8 mouse cellular contexts compared by ENCODE assay signal in genomic region chr10:81568381-81569191, GRCm38 (mm10). TPM values are rescaled to one million over a fixed set of nuclear protein-coding genes. Genes with fewer than 3 reads are reported as not detected.
DNase-seq lines count a peak whose midpoint lies in the region; ATAC-seq and TF ChIP-seq lines count a peak whose summit lies in the region.

No protein-coding gene starts in this region.

- no peak overlapping the region for H3K4me2 ChIP-seq in hindbrain, postnatal 0 days (ENCODE audit: low read depth, low read length)
- H3K4me2 ChIP-seq in liver, embryonic 15.5 days, result no peak overlapping the region; the same call in 1 of the 2 replicates
- H3K4me2 ChIP-seq in stomach, embryonic 16.5 days (ENCODE audit: low read depth, low read length), result 0 out of 2 replicates have a peak overlapping the region, but pooled peaks have one; percentile 11

- WGBS in hindbrain, postnatal 0 days, result 13% methylated on average over 16 of the region's 16 CpGs
- WGBS in liver, embryonic 15.5 days (ENCODE audit: insufficient replicate concordance), result 21% methylated on average over 16 of the region's 16 CpGs
- WGBS in stomach, embryonic 16.5 days, result 12% methylated on average over 16 of the region's 16 CpGs

- H3K36me3 ChIP-seq in hindbrain, postnatal 0 days (ENCODE audit: insufficient read depth, low read length), result peaks cover 17% of the 10 kb centered on the region; the same call in 1 of the 2 replicates
- peaks cover 28% of the 10 kb centered on the region for H3K36me3 ChIP-seq in liver, embryonic 15.5 days (replicated peaks)
- H3K36me3 ChIP-seq in stomach, embryonic 16.5 days (ENCODE audit: control insufficient read depth, insufficient read depth, low read length), result peaks cover 20% of the 10 kb centered on the region

- H3K27ac ChIP-seq in hindbrain, postnatal 0 days, result 0 out of 2 replicates have a peak overlapping the region, but pooled peaks have one; percentile 36
- H3K27ac ChIP-seq in liver, embryonic 15.5 days (replicated peaks), result 0 out of 2 replicates have a peak overlapping the region, but pooled peaks have one; percentile 29
- peak overlapping the region; percentile 86 for H3K27ac ChIP-seq in stomach, embryonic 16.5 days (ENCODE audit: low read length)

- ATAC-seq in hindbrain, postnatal 0 days, result no peak
- ATAC-seq in liver, embryonic 15.5 days (ENCODE audit: insufficient read depth), result no peak
- ATAC-seq in stomach, embryonic 16.5 days (ENCODE audit: insufficient read depth, low FRiP score), result 0 out of 2 replicates have a peak, but pooled peaks have one; percentile 2

- peak; percentile 73 for DNase-seq in cerebellum, adult 11-12 months
- no peak for DNase-seq in cerebellum, adult 9-10 months
- peak; percentile 83 for DNase-seq in adrenal gland, postnatal 25 days
- peak; percentile 76 for DNase-seq in hindbrain, postnatal 0 days (ENCODE audit: low spot score)
- DNase-seq in gastrocnemius, postnatal 25 days, result no peak
- DNase-seq in frontal cortex, postnatal 25 days (ENCODE audit: low spot score in 2 of 2), result no peak

- no peak for TF ChIP-seq CTCF in hindbrain, postnatal 0 days (IDR thresholded peaks at IDR 0.05; ENCODE audit: low read depth)

- no peak overlapping the region for H3K4me3 ChIP-seq in hindbrain, postnatal 0 days (ENCODE audit: low read length)
- H3K4me3 ChIP-seq in liver, embryonic 15.5 days (replicated peaks), result no peak overlapping the region
- H3K4me3 ChIP-seq in stomach, embryonic 16.5 days (replicated peaks; ENCODE audit: low read length), result no peak overlapping the region

- 0 out of 2 replicates have a peak, but pooled peaks cover 2% of the 10 kb centered on the region for H3K27me3 ChIP-seq in hindbrain, postnatal 0 days (ENCODE audit: insufficient read depth, low read length)
- peaks cover 26% of the 10 kb centered on the region for H3K27me3 ChIP-seq in liver, embryonic 15.5 days
- H3K27me3 ChIP-seq in stomach, embryonic 16.5 days (ENCODE audit: control insufficient read depth, insufficient read depth, low read length), result no peaks in the 10 kb centered on the region

- peaks cover 32% of the 10 kb centered on the region for H3K4me1 ChIP-seq in hindbrain, postnatal 0 days (ENCODE audit: insufficient read depth, low read length)
- peaks cover 78% of the 10 kb centered on the region for H3K4me1 ChIP-seq in liver, embryonic 15.5 days (replicated peaks)
- peaks cover 57% of the 10 kb centered on the region for H3K4me1 ChIP-seq in stomach, embryonic 16.5 days (ENCODE audit: control insufficient read depth, insufficient read depth, low read length)

- H3K9me3 ChIP-seq in hindbrain, postnatal 0 days (ENCODE audit: low read length), result no peaks in the 10 kb centered on the region
- no peaks in the 10 kb centered on the region for H3K9me3 ChIP-seq in liver, embryonic 15.5 days (replicated peaks)
- no peaks in the 10 kb centered on the region for H3K9me3 ChIP-seq in stomach, embryonic 16.5 days (replicated peaks; ENCODE audit: control insufficient read depth, low read length)

- H3K9ac ChIP-seq in hindbrain, postnatal 0 days (replicated peaks; ENCODE audit: low read length), result no peak overlapping the region; the same call in 1 of the 2 replicates
- H3K9ac ChIP-seq in liver, embryonic 15.5 days, result no peak overlapping the region
- peak overlapping the region; percentile 47 for H3K9ac ChIP-seq in stomach, embryonic 16.5 days (ENCODE audit: low read length)

RNA-seq across cellular contexts. Expression of gene Tle2, which starts 5.8 kb away (rescaled TPM):
- 52.8 and 67.8 TPM in 2 replicates for total RNA-seq in adrenal gland, postnatal 25 days (2021)
- 28.8 and 41.8 TPM in 2 replicates for total RNA-seq in hindbrain, postnatal 0 days (2014; rRNA removed)
- polyA plus RNA-seq in hindbrain, postnatal 0 days (2015; fragmentation: Nextera tagmentation; extraction: Ambion mirVana), result 43.7 and 45.5 TPM in 2 replicates
- 2.2 and 2.6 TPM in 2 replicates for polyA plus RNA-seq in liver, embryonic 15.5 days (2015; fragmentation: Nextera tagmentation; extraction: Ambion mirVana)
- 20.6 and 23.6 TPM in 2 replicates for polyA plus RNA-seq in stomach, embryonic 16.5 days (2015; fragmentation: Nextera tagmentation; extraction: Ambion mirVana)
- total RNA-seq in gastrocnemius, postnatal 25 days (2021), result 1 to 10 TPM; 5.3 to 6.2 TPM

RNA-seq across cellular contexts. Expression of gene Aes, which starts 9.3 kb away (rescaled TPM):
- 983 and 1,070 TPM in 2 replicates for total RNA-seq in adrenal gland, postnatal 25 days (2021)
- 611 and 635 TPM in 2 replicates for total RNA-seq in hindbrain, postnatal 0 days (2014; rRNA removed)
- 803 and 834 TPM in 2 replicates for polyA plus RNA-seq in hindbrain, postnatal 0 days (2015; fragmentation: Nextera tagmentation; extraction: Ambion mirVana)
- polyA plus RNA-seq in liver, embryonic 15.5 days (2015; fragmentation: Nextera tagmentation; extraction: Ambion mirVana), result 243 and 271 TPM in 2 replicates
- polyA plus RNA-seq in stomach, embryonic 16.5 days (2015; fragmentation: Nextera tagmentation; extraction: Ambion mirVana), result 325 and 351 TPM in 2 replicates
- total RNA-seq in gastrocnemius, postnatal 25 days (2021), result 100 to 1,000 TPM; 845 to 891 TPM

RNA-seq across cellular contexts. Expression of gene Gna11, which starts 23.6 kb away (rescaled TPM):
- 76.8 and 77.9 TPM in 2 replicates for total RNA-seq in adrenal gland, postnatal 25 days (2021)
- total RNA-seq in hindbrain, postnatal 0 days (2014; rRNA removed), result 121 and 139 TPM in 2 replicates
- polyA plus RNA-seq in hindbrain, postnatal 0 days (2015; fragmentation: Nextera tagmentation; extraction: Ambion mirVana), result 95.6 and 105 TPM in 2 replicates
- 20.3 and 24.6 TPM in 2 replicates for polyA plus RNA-seq in liver, embryonic 15.5 days (2015; fragmentation: Nextera tagmentation; extraction: Ambion mirVana)
- polyA plus RNA-seq in stomach, embryonic 16.5 days (2015; fragmentation: Nextera tagmentation; extraction: Ambion mirVana), result 101 and 105 TPM in 2 replicates
- total RNA-seq in gastrocnemius, postnatal 25 days (2021), result 10 to 100 TPM; 24.8 to 25.9 TPM

RNA-seq across cellular contexts. Expression of gene Tle6, which starts 32.3 kb away (rescaled TPM):
- total RNA-seq in adrenal gland, postnatal 25 days (2021), result 26.4 and 37.4 TPM in 2 replicates
- 5.3 and 5.4 TPM in 2 replicates for total RNA-seq in hindbrain, postnatal 0 days (2014; rRNA removed)
- 6.2 and 6.6 TPM in 2 replicates for polyA plus RNA-seq in hindbrain, postnatal 0 days (2015; fragmentation: Nextera tagmentation; extraction: Ambion mirVana)
- 3.5 TPM in 2 replicates for polyA plus RNA-seq in liver, embryonic 15.5 days (2015; fragmentation: Nextera tagmentation; extraction: Ambion mirVana)
- 26.0 and 31.2 TPM in 2 replicates for polyA plus RNA-seq in stomach, embryonic 16.5 days (2015; fragmentation: Nextera tagmentation; extraction: Ambion mirVana)
- total RNA-seq in gastrocnemius, postnatal 25 days (2021), result 1 to 10 TPM; 3.9 to 6.8 TPM

RNA-seq across cellular contexts. Expression of gene BC025920, which starts 37.5 kb away (rescaled TPM):
- 2.4 and 2.6 TPM in 2 replicates for total RNA-seq in adrenal gland, postnatal 25 days (2021)
- total RNA-seq in hindbrain, postnatal 0 days (2014; rRNA removed), result 4.2 and 4.3 TPM in 2 replicates
- polyA plus RNA-seq in hindbrain, postnatal 0 days (2015; fragmentation: Nextera tagmentation; extraction: Ambion mirVana), result 0.97 and 1.3 TPM in 2 replicates
- polyA plus RNA-seq in liver, embryonic 15.5 days (2015; fragmentation: Nextera tagmentation; extraction: Ambion mirVana), result 0.23 and 0.24 TPM in 2 replicates
- 0.46 and 0.61 TPM in 2 replicates for polyA plus RNA-seq in stomach, embryonic 16.5 days (2015; fragmentation: Nextera tagmentation; extraction: Ambion mirVana)
- 1 to 10 TPM; 1.8 to 2.5 TPM for total RNA-seq in gastrocnemius, postnatal 25 days (2021)

Comparison
In these comparisons a context has a peak if more than half of its experiments do, and no peak if none do; other contexts are left out.
1. DNase-seq: peak in cerebellum, adult 11-12 months (single experiment), adrenal gland, postnatal 25 days (single experiment) and hindbrain, postnatal 0 days (single experiment); none in cerebellum, adult 9-10 months (single experiment), gastrocnemius, postnatal 25 days (single experiment) and frontal cortex, postnatal 25 days (0 of 2).
2. H3K27ac ChIP-seq: peak in every context shown above with its lines; median percentile 86 in stomach, embryonic 16.5 days; 36 in hindbrain, postnatal 0 days; 29 in liver, embryonic 15.5 days.